Mouse (Mus musculus) midbrain, embryonic 11.5 days (tissue): ENCODE measurements at regions not wholly inside any gene's neighbourhood (a gene's known extent, or its start where the extent isn't known, plus 50 kb on each side); places are given as distances from the start of the nearest gene placed in this dataset.

ENCODE experiments used
- ATAC-seq: fragments of 200-750 bp; cut with Nextera tagmentation; 2 replicates; pipeline ENCODE4 v1.8.0; 2017; ENCODE audit warnings: moderate TSS enrichment, moderate library complexity; ENCODE audit not compliant: low FRiP score
- DNase-seq: peaks from one replicate; pipeline ENCODE4 v3.0.0; 2015; ENCODE audit warnings: low spot score; ENCODE audit errors: missing footprints
- H3K27ac ChIP-seq: fragments of 300-500 bp; sonication (generic); 2 replicates; pipeline ENCODE4 v1.5.1; 2014; ENCODE audit warnings: low read depth, low read length
- H3K27me3 ChIP-seq: fragments of 300-500 bp; sonication (generic); 2 replicates; pipeline ENCODE4 v1.6.1; 2014; ENCODE audit warnings: mild to moderate bottlenecking, low read length, moderate library complexity, mixed read lengths; ENCODE audit not compliant: control insufficient read depth, insufficient read depth
- H3K36me3 ChIP-seq: fragments of 300-500 bp; sonication (generic); 2 replicates; pipeline ENCODE4 v1.6.1; 2014; ENCODE audit warnings: mild to moderate bottlenecking, low read length, moderate library complexity, mixed read lengths; ENCODE audit not compliant: control insufficient read depth, insufficient read depth
- H3K4me1 ChIP-seq: fragments of 300-500 bp; sonication (generic); 2 replicates; pipeline ENCODE4 v1.6.1; 2014; ENCODE audit warnings: low read length; ENCODE audit not compliant: control insufficient read depth, insufficient read depth
- H3K4me2 ChIP-seq: fragments of 300-500 bp; sonication (generic); 2 replicates; pipeline ENCODE4 v1.6.1; 2014; ENCODE audit warnings: mild to moderate bottlenecking, moderate library complexity
- H3K4me3 ChIP-seq: fragments of 300-500 bp; sonication (generic); 2 replicates; pipeline ENCODE4 v1.5.1; 2014; ENCODE audit warnings: low read depth, low read length
- H3K9ac ChIP-seq: fragments of 300-500 bp; sonication (generic); 2 replicates; pipeline ENCODE4 v1.6.1; 2014; ENCODE audit warnings: low read length
- H3K9me3 ChIP-seq: fragments of 300-500 bp; sonication (generic); 2 replicates; pipeline ENCODE4 v1.6.1; 2016; ENCODE audit warnings: low read length; ENCODE audit not compliant: control insufficient read depth
- WGBS: fragments of 180-500 bp; shearing (Covaris S2); extraction: QIAGEN DNeasy Blood & Tissue Kit; methylation state at CpG from one replicate; pipeline ENCODE4 v1.1.7; 2014; 5-methylcytosine and 5-hydroxymethylcytosine counted together

DNA sequence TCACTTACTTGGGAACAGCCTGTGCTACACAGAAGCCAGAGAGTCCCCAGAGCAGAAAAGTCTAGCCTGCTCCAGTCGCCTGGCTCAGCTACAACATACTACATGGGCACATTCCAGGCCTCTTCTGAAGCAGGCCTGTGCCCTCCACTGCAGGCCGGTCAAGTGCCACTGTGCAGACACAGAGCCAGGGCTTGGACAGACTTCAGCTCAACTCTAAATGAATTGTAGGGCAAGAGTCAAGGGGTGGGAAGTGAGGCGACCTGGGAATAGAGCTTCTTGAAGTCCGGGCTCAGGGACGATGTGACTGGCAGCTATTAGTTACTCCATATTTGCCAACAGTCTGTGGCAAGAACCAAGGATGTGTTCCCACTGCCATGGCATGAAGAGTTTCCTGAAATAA is 87.1 kb upstream of the Gm26657 start:
- Histone ChIP-seq H3K27ac (no peak overlapping the region), H3K4me3 (no peak overlapping the region), H3K9me3 (no peaks in the 10 kb centered on the region), H3K4me2 (no peak overlapping the region), H3K4me1 (0 out of 2 replicates have a peak, but pooled peaks cover 3% of the 10 kb centered on the region), H3K36me3 (no peaks in the 10 kb centered on the region), H3K27me3 (no peaks in the 10 kb centered on the region), H3K9ac (no peak overlapping the region)
- WGBS: 85% methylated on average over 5 of the region's 5 CpGs
- ATAC-seq (no peak), DNase-seq (no peak)

DNA sequence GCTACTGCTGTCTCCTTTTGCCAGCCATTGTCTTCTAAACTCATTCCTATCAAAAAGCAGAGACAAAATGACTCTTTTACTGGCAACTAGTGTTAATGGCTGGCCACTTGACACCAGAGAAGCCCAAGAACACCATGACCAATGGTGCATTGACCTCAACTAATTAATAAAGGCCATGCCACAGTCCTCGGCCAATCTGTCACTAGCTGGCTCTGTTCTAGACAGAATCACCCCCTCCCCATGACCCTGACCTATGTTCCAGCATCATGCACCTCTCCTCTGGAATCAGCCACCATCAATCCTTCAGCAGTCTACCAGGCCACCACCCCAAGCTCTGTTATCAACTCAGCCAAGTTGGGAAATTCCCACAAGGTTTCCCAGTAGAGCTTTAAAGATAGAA is 90.1 kb upstream of the Gm26657 start:
- H3K4me3 ChIP-seq: no peak overlapping the region
- H3K27me3 ChIP-seq: no peaks in the 10 kb centered on the region
- no peaks in the 10 kb centered on the region for H3K9me3 ChIP-seq
- 61% methylated on average over 1 of the region's 1 CpGs for WGBS
- H3K36me3 ChIP-seq: no peaks in the 10 kb centered on the region
- H3K4me1 ChIP-seq: peaks cover 3% of the 10 kb centered on the region; the same call in 1 of the 2 replicates
- H3K9ac ChIP-seq: no peak overlapping the region
- H3K4me2 ChIP-seq: no peak overlapping the region
- DNase-seq: no peak
- no peak overlapping the region for H3K27ac ChIP-seq
- no peak for ATAC-seq

DNA sequence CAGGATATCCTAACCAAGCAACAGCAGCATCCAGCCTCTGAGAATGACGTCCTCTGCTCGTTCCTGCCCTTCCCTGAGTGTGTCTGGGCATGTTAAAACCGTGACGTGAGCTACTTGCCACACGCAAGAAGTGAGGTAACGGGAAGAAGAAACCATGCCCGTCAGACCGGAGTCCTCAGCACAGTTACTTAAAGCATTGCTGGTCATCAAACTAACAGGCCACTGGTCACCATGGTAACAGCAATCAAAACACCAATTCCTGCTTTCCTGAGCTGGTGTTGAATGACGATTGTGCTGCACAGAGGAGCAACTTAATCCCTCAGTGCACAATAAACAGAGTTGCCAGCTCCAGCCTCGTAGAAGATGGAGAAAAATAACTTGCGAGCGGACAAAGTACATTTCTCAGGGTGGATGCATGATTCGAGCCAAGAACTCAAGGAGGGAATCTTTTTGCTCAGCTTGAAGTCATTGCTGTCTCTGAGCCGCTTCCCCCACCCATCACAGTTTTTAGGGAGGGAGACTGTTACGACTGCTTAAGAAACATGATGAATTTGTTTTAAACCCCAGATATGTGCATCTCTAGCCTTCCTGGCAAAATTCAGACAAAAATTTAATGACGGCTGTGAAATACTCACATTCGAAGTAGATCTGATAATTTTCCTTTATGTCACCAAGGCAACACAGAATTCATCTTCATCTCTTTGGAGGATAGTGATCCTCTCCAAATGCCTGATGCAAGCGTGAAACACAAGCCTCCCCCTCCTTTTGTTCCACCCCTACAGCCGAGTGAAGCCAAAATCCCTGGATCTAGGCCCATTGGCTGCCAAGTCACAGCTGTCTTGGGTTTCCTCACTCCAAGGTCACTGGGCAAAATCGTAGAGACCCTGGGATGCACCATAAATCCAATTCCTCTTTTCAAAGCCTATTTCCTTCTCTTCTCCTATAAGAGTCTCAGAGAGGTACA is 95.6 kb upstream of the Gm26657 start:
- Histone ChIP-seq H3K27me3 (no peaks in the 10 kb centered on the region), H3K4me1 (peaks cover 13% of the 10 kb centered on the region; the same call in 1 of the 2 replicates), H3K36me3 (no peaks in the 10 kb centered on the region), H3K27ac (0 out of 2 replicates have a peak overlapping the region, but pooled peaks have one; percentile 2), H3K9me3 (no peaks in the 10 kb centered on the region), H3K4me2 (peak overlapping the region; percentile 29), H3K9ac (no peak overlapping the region; the same call in 1 of the 2 replicates), H3K4me3 (peak overlapping the region; percentile 5; the same call in 1 of the 2 replicates)
- DNase-seq (peak; percentile 94), ATAC-seq (peak; percentile 88)
- 16% methylated on average over 20 of the region's 20 CpGs for WGBS

DNA sequence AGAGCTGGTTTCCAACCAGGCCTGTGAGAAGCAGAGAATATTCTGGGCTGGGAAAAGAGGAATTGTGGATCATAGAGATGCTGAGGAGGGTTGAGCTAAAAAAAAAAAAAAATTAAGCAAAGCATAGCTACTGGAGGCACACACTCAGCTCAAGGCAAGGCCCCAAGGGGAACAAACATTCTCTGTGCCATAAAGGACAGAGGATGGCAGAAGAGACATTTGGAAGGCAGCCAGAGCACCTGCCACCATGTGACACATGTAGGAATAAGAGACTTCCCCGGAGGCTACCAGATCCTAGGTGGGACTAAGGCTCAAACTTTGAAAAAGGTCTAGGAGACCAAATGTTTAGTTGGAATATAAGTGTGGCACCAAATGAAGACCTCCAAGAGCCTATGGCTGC is 96.4 kb upstream of the Gm26657 start:
- no peak for DNase-seq
- Histone ChIP-seq H3K4me1 (peaks cover 13% of the 10 kb centered on the region; the same call in 1 of the 2 replicates), H3K4me2 (peak overlapping the region; percentile 29), H3K9ac (no peak overlapping the region), H3K9me3 (no peaks in the 10 kb centered on the region), H3K36me3 (no peaks in the 10 kb centered on the region), H3K27me3 (no peaks in the 10 kb centered on the region), H3K27ac (no peak overlapping the region), H3K4me3 (no peak overlapping the region)
- 72% methylated on average over 1 of the region's 1 CpGs for WGBS
- peak; percentile 17; the same call in 1 of the 2 replicates for ATAC-seq

DNA sequence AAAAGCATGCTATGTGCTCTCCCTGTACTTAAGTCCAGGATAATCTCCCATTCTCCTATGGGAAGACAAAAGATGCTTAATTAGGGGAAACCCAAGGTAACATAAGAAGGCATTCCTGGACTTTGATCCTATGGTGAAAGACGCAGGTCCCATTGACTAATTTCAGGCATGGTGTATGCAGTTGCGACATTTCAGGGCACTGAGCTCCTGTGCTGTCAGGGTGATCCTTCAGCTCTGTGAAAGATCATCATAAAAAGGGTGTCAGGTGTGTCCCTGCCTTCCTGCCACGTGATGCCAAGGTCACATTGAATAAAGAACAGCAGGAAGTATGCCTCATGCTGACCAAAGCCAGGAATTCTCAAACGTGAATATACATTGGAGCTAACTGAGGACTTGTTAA is 100.2 kb upstream of the Gm26657 start:
- Histone ChIP-seq H3K9me3 (no peaks in the 10 kb centered on the region), H3K9ac (no peak overlapping the region), H3K27me3 (no peaks in the 10 kb centered on the region), H3K4me1 (peaks cover 13% of the 10 kb centered on the region; the same call in 1 of the 2 replicates), H3K4me2 (no peak overlapping the region), H3K4me3 (no peak overlapping the region), H3K27ac (no peak overlapping the region), H3K36me3 (no peaks in the 10 kb centered on the region)
- ATAC-seq: no peak
- DNase-seq: no peak
- WGBS: 52% methylated on average over 4 of the region's 4 CpGs

DNA sequence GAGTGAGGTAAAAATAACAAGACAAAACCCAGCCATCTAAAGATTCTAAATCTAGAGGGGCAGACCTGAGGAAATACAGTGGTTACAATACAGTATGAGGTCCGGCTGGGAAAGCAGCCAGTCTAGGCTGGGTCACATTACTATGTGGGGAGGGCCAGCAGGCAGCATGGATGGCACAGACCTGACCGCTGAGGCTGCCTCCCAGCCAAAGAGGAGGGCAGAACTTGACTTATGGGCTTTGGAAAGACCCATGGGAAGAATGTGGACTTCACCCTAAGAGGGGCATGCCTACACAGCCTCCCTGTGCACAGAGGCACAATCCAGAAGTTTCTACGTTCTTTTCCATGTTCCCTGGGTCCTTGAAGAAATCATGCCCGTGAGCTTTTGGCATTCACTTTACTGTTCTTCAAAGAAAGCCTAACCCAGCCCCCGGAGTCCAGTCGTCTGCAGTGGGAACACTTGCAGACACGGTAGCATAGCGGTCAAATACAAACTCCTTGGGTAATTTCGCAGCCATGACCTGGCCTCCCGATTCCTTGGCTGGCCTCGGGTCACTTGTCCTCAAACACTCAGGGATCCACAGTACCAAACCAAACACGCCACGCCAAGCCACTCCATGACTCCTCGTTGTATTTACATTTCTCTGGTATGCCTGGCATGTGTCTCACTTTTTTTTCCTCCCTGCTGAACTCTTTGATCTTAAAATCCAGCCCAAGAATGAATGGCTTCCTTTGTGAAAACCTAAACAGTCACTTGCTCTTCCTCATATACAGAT is 101.0 kb upstream of the Gm26657 start:
- ATAC-seq: no peak
- no peaks in the 10 kb centered on the region for H3K9me3 ChIP-seq
- peaks cover 6% of the 10 kb centered on the region; the same call in 1 of the 2 replicates for H3K4me1 ChIP-seq
- H3K4me2 ChIP-seq: no peak overlapping the region
- no peaks in the 10 kb centered on the region for H3K36me3 ChIP-seq
- WGBS: 59% methylated on average over 14 of the region's 14 CpGs
- H3K4me3 ChIP-seq: no peak overlapping the region
- H3K9ac ChIP-seq: no peak overlapping the region
- no peak overlapping the region for H3K27ac ChIP-seq
- no peaks in the 10 kb centered on the region for H3K27me3 ChIP-seq
- DNase-seq: no peak

DNA sequence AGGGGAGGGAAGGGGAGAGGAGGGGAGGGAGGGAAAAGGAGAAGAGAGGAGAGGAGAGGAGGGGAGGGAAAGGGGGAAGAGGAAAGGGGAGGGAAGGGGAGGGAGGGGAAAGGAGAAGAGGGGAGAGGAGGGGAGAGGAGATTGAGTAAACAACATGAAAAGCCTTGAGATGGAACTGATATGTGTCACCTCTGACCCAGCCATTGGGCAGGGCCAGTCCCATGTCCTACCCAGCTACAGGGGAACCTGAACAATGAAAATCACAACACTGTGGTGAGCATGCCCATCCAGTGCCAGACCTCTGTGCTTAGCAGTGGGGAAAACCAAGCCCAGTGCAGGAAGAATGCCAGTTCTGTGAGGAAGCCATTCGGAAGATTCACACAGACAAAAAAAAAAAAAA is 103.6 kb upstream of the Gm26657 start:
- Histone ChIP-seq H3K9ac (no peak overlapping the region), H3K9me3 (no peaks in the 10 kb centered on the region), H3K4me1 (no peaks in the 10 kb centered on the region), H3K27me3 (no peaks in the 10 kb centered on the region), H3K27ac (no peak overlapping the region), H3K36me3 (no peaks in the 10 kb centered on the region), H3K4me2 (no peak overlapping the region), H3K4me3 (no peak overlapping the region)
- ATAC-seq (no peak), DNase-seq (no peak)
- WGBS: 86% methylated on average over 1 of the region's 1 CpGs

DNA sequence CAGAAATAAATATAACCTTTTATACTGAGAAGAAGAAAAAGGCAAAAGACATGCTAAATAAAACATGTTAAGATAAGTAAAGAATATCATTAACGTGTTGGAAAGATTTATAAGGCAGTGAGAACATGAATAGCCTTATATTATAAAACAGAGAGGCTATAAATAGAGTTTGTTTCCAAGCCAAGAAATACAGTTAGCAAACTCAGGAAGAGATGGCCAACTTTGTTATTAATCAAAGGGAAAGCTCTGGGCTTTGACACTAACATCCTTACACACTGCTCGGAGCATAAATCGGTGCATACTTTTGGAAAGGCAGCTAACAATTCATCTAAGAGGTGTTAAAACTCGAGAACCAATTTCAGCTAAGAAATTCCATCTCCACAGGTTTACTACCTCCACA is 106.3 kb upstream of the Gm26657 start:
- Histone ChIP-seq H3K9ac (no peak overlapping the region), H3K27me3 (no peaks in the 10 kb centered on the region), H3K36me3 (no peaks in the 10 kb centered on the region), H3K4me1 (no peaks in the 10 kb centered on the region), H3K4me2 (no peak overlapping the region), H3K4me3 (no peak overlapping the region), H3K9me3 (no peaks in the 10 kb centered on the region), H3K27ac (no peak overlapping the region)
- 91% methylated on average over 4 of the region's 4 CpGs for WGBS
- ATAC-seq (no peak), DNase-seq (no peak)

DNA sequence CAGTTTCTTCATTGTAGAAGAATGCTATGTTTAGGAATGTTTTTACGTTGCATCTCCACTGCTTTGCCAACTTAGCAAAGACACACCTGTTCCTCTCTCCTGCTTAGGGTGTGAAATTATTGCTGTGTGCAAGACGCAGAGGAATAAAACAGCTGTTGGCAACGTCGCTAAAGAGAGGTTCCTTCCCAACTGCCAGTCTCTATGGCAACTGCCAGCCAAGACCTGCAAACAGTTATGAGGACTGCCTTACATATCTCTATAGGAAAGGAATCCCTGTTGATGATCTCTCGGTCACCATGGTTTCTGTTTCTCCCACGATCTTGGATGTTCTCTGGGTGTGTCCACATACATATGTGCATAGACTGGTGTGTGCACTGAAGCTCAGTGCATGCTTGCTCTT is 109.6 kb upstream of the Gm26657 start:
- H3K36me3 ChIP-seq: no peaks in the 10 kb centered on the region
- H3K4me2 ChIP-seq: no peak overlapping the region
- no peak for ATAC-seq
- 84% methylated on average over 6 of the region's 6 CpGs for WGBS
- H3K9ac ChIP-seq: no peak overlapping the region
- no peaks in the 10 kb centered on the region for H3K4me1 ChIP-seq
- no peak overlapping the region for H3K27ac ChIP-seq
- no peak for DNase-seq
- H3K27me3 ChIP-seq: no peaks in the 10 kb centered on the region
- no peak overlapping the region for H3K4me3 ChIP-seq
- H3K9me3 ChIP-seq: no peaks in the 10 kb centered on the region
